Mouse (Mus musculus) embryonic facial prominence, embryonic 11.5 days (tissue): ENCODE measurements at regions not wholly inside any gene's neighbourhood (a gene's known extent, or its start where the extent isn't known, plus 50 kb on each side); places are given as distances from the start of the nearest gene placed in this dataset.

Experiments
- ATAC-seq: fragments of 200-750 bp; cut with Nextera tagmentation; replicated peaks from 2 replicates; pipeline ENCODE4 v1.8.0; 2017; ENCODE audit warnings: low read depth; ENCODE audit not compliant: insufficient number of reproducible peaks, low FRiP score, low TSS enrichment
- DNase-seq: peaks from one replicate; pipeline ENCODE4 v3.0.0-alpha.2; 2015; ENCODE audit warnings: low spot score
- H3K27ac ChIP-seq: fragments of 300-500 bp; sonication (generic); replicated peaks from 2 replicates; pipeline ENCODE4 v1.5.1; 2014; ENCODE audit warnings: mild to moderate bottlenecking, low read depth, low read length, control low read depth
- H3K27me3 ChIP-seq: fragments of 300-500 bp; sonication (generic); 2 replicates; pipeline ENCODE4 v1.6.1; 2014; ENCODE audit warnings: mild to moderate bottlenecking, low read length, moderate library complexity, mixed read lengths; ENCODE audit not compliant: control insufficient read depth, insufficient read depth
- H3K36me3 ChIP-seq: fragments of 300-500 bp; sonication (generic); replicated peaks from 2 replicates; pipeline ENCODE4 v1.6.1; 2014; ENCODE audit warnings: low read depth, mild to moderate bottlenecking, low read length, moderate library complexity, mixed read lengths; ENCODE audit not compliant: control insufficient read depth, insufficient read depth
- H3K4me1 ChIP-seq: fragments of 300-500 bp; sonication (generic); 2 replicates; pipeline ENCODE4 v1.6.1; 2014; ENCODE audit warnings: low read length, mixed read lengths; ENCODE audit not compliant: control insufficient read depth, insufficient read depth
- H3K4me2 ChIP-seq: fragments of 300-500 bp; sonication (generic); 2 replicates; pipeline ENCODE4 v1.6.1; 2014; ENCODE audit warnings: low read depth, mild to moderate bottlenecking, control low read depth, low read length, moderate library complexity
- H3K4me3 ChIP-seq: fragments of 300-500 bp; sonication (generic); 2 replicates; pipeline ENCODE4 v1.5.1; 2014; ENCODE audit warnings: low read depth, low read length, control low read depth
- H3K9ac ChIP-seq: fragments of 300-500 bp; sonication (generic); replicated peaks from 2 replicates; pipeline ENCODE4 v1.6.1; 2014; ENCODE audit warnings: mild to moderate bottlenecking, control low read depth, low read length
- H3K9me3 ChIP-seq: fragments of 300-500 bp; sonication (generic); replicated peaks from 2 replicates; pipeline ENCODE4 v1.6.1; 2016; ENCODE audit warnings: mild to moderate bottlenecking, low read length, inconsistent platforms, mixed read lengths; ENCODE audit not compliant: control insufficient read depth
- WGBS: fragments of 180-500 bp; shearing (Covaris S2); extraction: QIAGEN DNeasy Blood & Tissue Kit; methylation state at CpG from one replicate; pipeline ENCODE4 v1.1.7; 2014; 5-methylcytosine and 5-hydroxymethylcytosine counted together

DNA sequence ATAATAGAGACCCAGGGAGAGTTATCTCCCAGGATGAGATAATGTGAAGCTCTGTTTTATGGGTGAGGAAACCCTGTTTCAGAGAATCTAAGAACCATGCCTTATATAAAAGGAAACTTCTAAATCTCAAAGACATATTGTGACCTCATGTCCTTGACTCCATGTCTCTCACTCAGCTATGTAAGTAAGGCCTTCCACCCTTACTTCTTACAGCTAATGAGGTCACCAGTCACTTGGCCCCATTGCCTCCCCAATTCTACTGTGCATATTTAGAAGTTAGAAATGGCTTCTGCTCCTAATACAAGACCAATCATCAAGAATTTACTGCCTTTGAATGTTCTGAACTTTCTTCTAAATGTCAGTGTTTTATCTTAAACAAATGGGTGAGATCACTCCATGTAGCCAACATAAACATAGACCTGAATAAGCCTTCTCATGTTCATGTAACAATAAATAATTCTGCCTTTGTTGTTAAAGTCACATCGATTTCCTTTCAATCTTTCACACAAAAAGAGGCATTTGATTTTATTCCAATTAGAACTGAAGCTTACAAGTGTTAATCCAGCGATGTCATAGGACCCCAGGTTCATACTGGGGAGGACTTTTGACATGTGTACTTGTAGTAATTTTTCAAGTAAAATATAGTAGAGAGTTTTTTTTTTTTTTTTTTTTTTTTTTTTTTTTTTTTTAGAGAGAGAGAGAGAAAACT is 667.6 kb downstream of the Epha7 start:
- H3K9ac ChIP-seq = no peak overlapping the region
- no peaks in the 10 kb centered on the region for H3K27me3 ChIP-seq
- WGBS = 64% methylated on average over 2 of the region's 2 CpGs
- no peak overlapping the region for H3K27ac ChIP-seq
- H3K4me1 ChIP-seq = no peaks in the 10 kb centered on the region
- no peaks in the 10 kb centered on the region for H3K9me3 ChIP-seq
- no peaks in the 10 kb centered on the region for H3K36me3 ChIP-seq
- H3K4me3 ChIP-seq = no peak overlapping the region
- DNase-seq (no peak), ATAC-seq (no peak)
- H3K4me2 ChIP-seq = no peak overlapping the region

- peak; percentile 19 for DNase-seq
- WGBS = 24% methylated on average over 1 of the region's 1 CpGs
- H3K27ac ChIP-seq = no peak overlapping the region
Observed at GRCm38 (mm10) chr4:29481093-29481715, 668.3 kb downstream of the Epha7 start.

GRCm38 (mm10) chr4:29482407-29482806 is 669.5 kb downstream of the Epha7 start:
- no peaks in the 10 kb centered on the region for H3K4me1 ChIP-seq
- H3K27me3 ChIP-seq = no peaks in the 10 kb centered on the region
- H3K4me2 ChIP-seq = no peak overlapping the region
- DNase-seq (no peak), ATAC-seq (no peak)
- H3K36me3 ChIP-seq = no peaks in the 10 kb centered on the region
- H3K9ac ChIP-seq = no peak overlapping the region
- no peaks in the 10 kb centered on the region for H3K9me3 ChIP-seq
- 88% methylated on average over 2 of the region's 2 CpGs for WGBS
- H3K27ac ChIP-seq = no peak overlapping the region
- no peak overlapping the region for H3K4me3 ChIP-seq

More at GRCm38 (mm10) chr4:29481093-29481715, 668.3 kb downstream of the Epha7 start:
- no peak for ATAC-seq
- H3K9me3 ChIP-seq = no peaks in the 10 kb centered on the region
- no peak overlapping the region for H3K4me2 ChIP-seq
- H3K9ac ChIP-seq = no peak overlapping the region
- H3K4me1 ChIP-seq = no peaks in the 10 kb centered on the region
- no peaks in the 10 kb centered on the region for H3K27me3 ChIP-seq
- no peaks in the 10 kb centered on the region for H3K36me3 ChIP-seq
- no peak overlapping the region for H3K4me3 ChIP-seq

- Histone ChIP-seq H3K36me3 (no peaks in the 10 kb centered on the region), H3K4me2 (no peak overlapping the region), H3K9ac (no peak overlapping the region), H3K27me3 (no peaks in the 10 kb centered on the region), H3K9me3 (no peaks in the 10 kb centered on the region), H3K4me3 (no peak overlapping the region), H3K27ac (no peak overlapping the region), H3K4me1 (no peaks in the 10 kb centered on the region)
- DNase-seq = no peak
- ATAC-seq = no peak
- 93% methylated on average over 1 of the region's 1 CpGs for WGBS
Observed at GRCm38 (mm10) chr4:29500844-29501243, 687.9 kb downstream of the Epha7 start.

DNA sequence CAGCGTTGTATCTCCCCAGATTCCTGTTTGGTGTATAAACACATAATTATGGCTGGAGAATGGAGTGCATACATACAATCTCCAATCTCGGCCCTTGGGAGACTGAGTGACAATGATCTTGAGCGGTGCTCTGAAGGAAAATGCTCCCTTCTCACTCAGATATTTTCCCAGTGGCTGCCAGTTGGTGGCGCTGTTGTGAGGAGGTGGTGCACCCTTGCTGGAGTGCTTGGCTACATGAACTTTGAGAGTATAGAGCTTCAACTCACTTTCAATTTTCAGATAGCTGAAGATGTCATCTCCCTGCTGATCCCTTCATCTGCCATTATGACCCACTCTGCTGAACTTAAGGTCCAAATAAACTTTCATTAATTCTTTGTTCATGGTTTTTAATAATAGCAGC is 712.1 kb downstream of the Epha7 start:
- Histone ChIP-seq H3K27me3 (no peaks in the 10 kb centered on the region), H3K9me3 (no peaks in the 10 kb centered on the region), H3K27ac (no peak overlapping the region), H3K9ac (no peak overlapping the region), H3K4me3 (no peak overlapping the region), H3K36me3 (no peaks in the 10 kb centered on the region), H3K4me2 (no peak overlapping the region), H3K4me1 (no peaks in the 10 kb centered on the region)
- ATAC-seq = no peak
- WGBS = 54% methylated on average over 4 of the region's 4 CpGs
- DNase-seq = no peak

GRCm38 (mm10) chr4:29525769-29526658 is 713.1 kb downstream of the Epha7 start:
- no peaks in the 10 kb centered on the region for H3K36me3 ChIP-seq
- WGBS = 73% methylated on average over 5 of the region's 5 CpGs
- H3K4me2 ChIP-seq = no peak overlapping the region
- H3K27ac ChIP-seq = no peak overlapping the region
- no peak overlapping the region for H3K9ac ChIP-seq
- H3K9me3 ChIP-seq = no peaks in the 10 kb centered on the region
- H3K27me3 ChIP-seq = no peaks in the 10 kb centered on the region
- no peaks in the 10 kb centered on the region for H3K4me1 ChIP-seq
- no peak for DNase-seq
- no peak for ATAC-seq
- H3K4me3 ChIP-seq = no peak overlapping the region
